Mouse (Mus musculus): ENCODE data around the gene Ctdsp2. TPM values are rescaled to one million over a fixed set of nuclear protein-coding genes. Genes with fewer than 3 reads are reported as not detected.

Ctdsp2 gene
- polyA plus RNA-seq, 1 experiment from 2014 or later, result 112 TPM

DNA sequence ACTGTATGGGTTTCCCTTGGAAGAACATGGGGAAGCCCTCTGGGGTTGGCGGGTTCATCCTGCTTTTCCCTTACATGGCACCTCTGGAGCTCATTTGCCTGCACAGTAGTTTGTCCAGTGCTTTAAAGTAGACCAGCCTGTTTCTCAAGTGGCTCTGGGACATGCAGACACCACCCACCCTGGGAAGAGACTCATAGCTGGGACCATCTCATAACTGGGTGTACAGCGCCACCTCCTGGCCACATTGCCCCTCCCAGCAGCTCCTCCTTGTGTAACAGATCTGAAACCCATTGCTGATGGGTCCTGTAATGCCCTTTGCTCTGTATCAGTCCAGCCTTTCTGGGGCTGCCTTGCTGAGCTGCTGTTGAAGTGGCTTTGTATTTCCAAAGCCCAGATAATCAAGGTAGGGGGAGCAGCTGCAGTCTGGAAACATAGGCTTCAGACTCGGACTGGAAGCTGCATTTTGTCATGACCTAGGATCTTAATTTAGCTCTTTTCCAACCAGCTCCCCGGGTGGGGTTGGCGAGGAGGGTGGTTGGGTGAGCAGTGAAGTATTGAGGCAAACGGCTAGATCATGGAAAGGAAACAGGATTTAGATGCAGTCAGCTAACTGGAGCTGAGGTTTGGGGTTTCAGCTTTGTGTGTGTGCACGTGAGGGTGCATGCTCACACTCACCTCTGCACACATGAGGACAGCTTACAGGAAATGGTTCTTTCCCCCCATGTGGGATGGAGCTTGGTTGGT is 12.0 kb downstream of the Ctdsp2 start:
- H3K4me1 ChIP-seq (ENCODE audit: control insufficient read depth, insufficient read depth, low read length), result peaks cover 34% of the 10 kb centered on the region
- 59% methylated on average over 7 of the region's 7 CpGs for WGBS
- no peak overlapping the region for H3K4me3 ChIP-seq (ENCODE audit: low read length)
- H3K36me3 ChIP-seq (ENCODE audit: control insufficient read depth, insufficient read depth, low read length), result peaks cover 47% of the 10 kb centered on the region
- no peak overlapping the region for H3K27ac ChIP-seq (ENCODE audit: low read depth, low read length)
- peak; percentile 71 for ATAC-seq (ENCODE audit: low FRiP score, low TSS enrichment)
- no peak overlapping the region for H3K9ac ChIP-seq (ENCODE audit: low read depth, low read length)
- H3K27me3 ChIP-seq (ENCODE audit: control insufficient read depth, insufficient read depth, low read length), result no peaks in the 10 kb centered on the region
- H3K4me2 ChIP-seq (replicated peaks; ENCODE audit: low read depth, low read length), result no peak overlapping the region
- H3K9me3 ChIP-seq (ENCODE audit: control insufficient read depth, low read length), result no peaks in the 10 kb centered on the region

DNA sequence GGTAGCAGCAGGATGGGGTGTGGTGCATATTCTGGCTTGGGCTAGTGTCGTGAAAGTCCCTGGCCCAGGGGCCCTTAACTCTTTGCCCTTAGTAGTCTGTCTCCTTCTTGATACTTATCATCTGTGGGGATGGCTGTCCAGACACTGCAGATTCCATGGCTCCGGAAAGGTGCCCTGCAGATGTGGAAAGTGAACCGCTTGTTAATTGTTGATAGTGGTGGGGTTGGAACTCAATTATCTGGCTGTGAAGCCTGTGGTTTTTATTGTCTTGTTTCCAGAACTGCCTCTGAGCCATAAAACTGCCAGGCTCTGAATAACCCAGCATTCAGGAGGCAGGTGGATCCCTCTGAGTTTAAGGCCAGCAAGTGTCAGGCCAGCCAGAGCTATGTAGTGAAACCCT is 13.2 kb downstream of the Ctdsp2 start:
- Histone ChIP-seq H3K27me3 (ENCODE audit: control insufficient read depth, insufficient read depth, low read length) (no peaks in the 10 kb centered on the region), H3K4me1 (ENCODE audit: control insufficient read depth, insufficient read depth, low read length) (peaks cover 23% of the 10 kb centered on the region), H3K36me3 (ENCODE audit: control insufficient read depth, insufficient read depth, low read length) (peaks cover 55% of the 10 kb centered on the region), H3K4me3 (ENCODE audit: low read length) (no peak overlapping the region), H3K27ac (ENCODE audit: low read depth, low read length) (no peak overlapping the region), H3K4me2 (replicated peaks; ENCODE audit: low read depth, low read length) (no peak overlapping the region), H3K9me3 (ENCODE audit: control insufficient read depth, low read length) (no peaks in the 10 kb centered on the region), H3K9ac (ENCODE audit: low read depth, low read length) (no peak overlapping the region)
- ATAC-seq (ENCODE audit: low FRiP score, low TSS enrichment), result no peak
- WGBS, result 58% methylated on average over 3 of the region's 3 CpGs

DNA sequence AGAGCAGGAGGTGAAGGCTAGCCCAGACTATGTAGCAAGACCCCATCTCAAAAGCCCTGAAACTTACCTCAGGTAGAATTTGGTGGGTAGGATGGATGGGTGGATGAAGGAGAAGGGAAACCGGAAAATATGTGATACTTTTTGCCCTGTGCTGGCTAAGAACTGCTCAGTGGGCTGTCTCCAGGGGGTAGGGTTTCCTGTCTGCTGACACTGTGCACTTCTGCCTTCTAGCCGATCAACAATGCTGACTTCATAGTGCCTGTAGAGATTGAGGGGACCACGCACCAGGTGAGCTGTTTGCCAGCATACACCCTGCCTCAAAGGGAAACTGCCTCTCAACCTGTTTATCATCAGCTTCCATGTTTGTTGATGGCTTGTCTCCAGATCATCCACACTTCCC is 15.1 kb downstream of the Ctdsp2 start:
- 84% methylated on average over 3 of the region's 3 CpGs for whole genome bisulfite sequencing
- H3K27me3 ChIP-seq (ENCODE audit: control insufficient read depth, insufficient read depth, low read length), result no peaks in the 10 kb centered on the region

DNA sequence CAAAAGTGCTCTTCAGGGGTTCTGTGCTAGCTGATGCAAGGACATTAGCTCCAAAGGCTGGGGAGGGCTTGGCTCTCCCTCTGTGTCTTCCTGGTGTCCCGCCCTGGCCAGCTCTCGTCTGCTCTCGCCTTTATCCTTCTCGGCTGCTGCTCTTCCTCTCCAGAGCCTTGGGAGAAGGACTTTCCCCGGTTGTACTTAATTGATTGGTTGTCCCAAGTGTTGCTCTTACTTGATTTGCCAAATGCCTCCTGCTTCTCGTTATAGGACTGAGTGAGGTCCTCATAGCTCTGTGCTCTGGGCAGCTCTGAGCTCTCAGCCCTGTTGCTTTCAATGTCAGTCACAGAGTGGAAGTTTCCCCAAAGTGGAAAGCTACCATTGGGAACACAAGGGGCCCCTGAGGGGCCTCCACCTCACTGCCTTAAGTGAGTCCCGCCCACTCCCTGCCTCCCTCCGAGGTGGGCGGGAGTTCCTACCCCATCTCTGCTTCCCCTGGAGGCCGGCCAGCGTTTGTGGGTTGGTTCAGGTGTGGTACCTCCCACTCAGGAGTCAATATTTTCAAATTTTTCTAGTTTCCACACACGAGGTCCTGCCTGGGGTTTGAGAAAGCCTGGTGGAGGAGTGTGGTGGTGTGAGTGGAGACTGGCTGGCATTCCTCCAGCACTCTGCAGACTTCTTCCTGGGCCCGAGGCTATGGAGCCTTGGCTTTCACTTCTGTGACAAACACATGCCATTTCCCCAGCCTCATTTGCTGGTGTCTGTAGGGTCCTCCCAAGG is 19.0 kb downstream of the Ctdsp2 start:
- 72% methylated on average over 13 of the region's 13 CpGs for WGBS
- no peak overlapping the region for H3K27ac ChIP-seq (ENCODE audit: low read depth, low read length)
- H3K4me3 ChIP-seq (ENCODE audit: low read length), result no peak overlapping the region
- no peak overlapping the region for H3K9ac ChIP-seq (ENCODE audit: low read depth, low read length)
- H3K9me3 ChIP-seq (ENCODE audit: control insufficient read depth, low read length), result no peaks in the 10 kb centered on the region
- no peaks in the 10 kb centered on the region for H3K27me3 ChIP-seq (ENCODE audit: control insufficient read depth, insufficient read depth, low read length)
- no peak for ATAC-seq (ENCODE audit: low FRiP score, low TSS enrichment)
- H3K4me2 ChIP-seq (replicated peaks; ENCODE audit: low read depth, low read length), result no peak overlapping the region
- peaks cover 63% of the 10 kb centered on the region for H3K36me3 ChIP-seq (ENCODE audit: control insufficient read depth, insufficient read depth, low read length)
- H3K4me1 ChIP-seq (ENCODE audit: control insufficient read depth, insufficient read depth, low read length), result no peaks in the 10 kb centered on the region

More for the DNA sequence above, 15.1 kb downstream of the Ctdsp2 start:
- H3K4me3 ChIP-seq (ENCODE audit: low read length), result no peak overlapping the region
- no peaks in the 10 kb centered on the region for H3K9me3 ChIP-seq (ENCODE audit: control insufficient read depth, low read length)
- ATAC-seq (ENCODE audit: low FRiP score, low TSS enrichment), result no peak
- no peak overlapping the region for H3K27ac ChIP-seq (ENCODE audit: low read depth, low read length)
- H3K9ac ChIP-seq (ENCODE audit: low read depth, low read length), result no peak overlapping the region
- no peak overlapping the region for H3K4me2 ChIP-seq (replicated peaks; ENCODE audit: low read depth, low read length)
- H3K4me1 ChIP-seq (ENCODE audit: control insufficient read depth, insufficient read depth, low read length), result 0 out of 2 replicates have a peak, but pooled peaks cover 4% of the 10 kb centered on the region
- peaks cover 70% of the 10 kb centered on the region for H3K36me3 ChIP-seq (ENCODE audit: control insufficient read depth, insufficient read depth, low read length)

DNA sequence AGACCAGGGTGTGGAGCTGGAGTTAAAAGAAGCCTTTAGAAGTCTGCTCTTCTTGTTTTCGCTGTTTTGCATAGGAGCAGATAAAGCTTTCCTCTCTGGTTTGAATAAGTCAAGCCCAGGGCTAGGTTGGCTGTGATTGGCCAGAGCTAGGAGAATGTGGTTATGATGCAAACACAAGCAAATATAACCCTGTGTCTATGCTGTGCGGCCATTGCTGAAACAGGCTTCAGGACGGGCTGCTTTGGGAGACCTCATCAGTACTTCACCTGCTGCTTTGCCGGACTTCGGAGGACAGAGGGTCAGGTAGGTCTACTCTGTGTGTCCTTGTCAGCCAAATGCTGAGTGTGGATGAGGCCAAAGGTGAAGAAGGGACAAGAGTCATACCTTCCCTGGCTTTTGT is 22.0 kb downstream of the Ctdsp2 start, which contains the start of gene Avil:
TSS of gene Avil (plus strand) at position 181 of the 400 bp plus-strand sequence.
- ATAC-seq (ENCODE audit: low FRiP score, low TSS enrichment), result peak; percentile 39; the same call in 1 of the 2 replicates
- Histone ChIP-seq H3K36me3 (ENCODE audit: control insufficient read depth, insufficient read depth, low read length) (peaks cover 33% of the 10 kb centered on the region), H3K4me2 (replicated peaks; ENCODE audit: low read depth, low read length) (no peak within 1 kb of the TSS), H3K4me1 (ENCODE audit: control insufficient read depth, insufficient read depth, low read length) (no peaks in the 10 kb centered on the region), H3K27ac (ENCODE audit: low read depth, low read length) (no peak within 1 kb of the TSS), H3K9ac (ENCODE audit: low read depth, low read length) (no peak within 1 kb of the TSS), H3K9me3 (ENCODE audit: control insufficient read depth, low read length) (no peaks in the 10 kb centered on the region), H3K4me3 (ENCODE audit: low read length) (no peak within 1 kb of the TSS), H3K27me3 (ENCODE audit: control insufficient read depth, insufficient read depth, low read length) (no peaks in the 10 kb centered on the region)
- 89% methylated on average over 5 of the region's 5 CpGs for WGBS

DNA sequence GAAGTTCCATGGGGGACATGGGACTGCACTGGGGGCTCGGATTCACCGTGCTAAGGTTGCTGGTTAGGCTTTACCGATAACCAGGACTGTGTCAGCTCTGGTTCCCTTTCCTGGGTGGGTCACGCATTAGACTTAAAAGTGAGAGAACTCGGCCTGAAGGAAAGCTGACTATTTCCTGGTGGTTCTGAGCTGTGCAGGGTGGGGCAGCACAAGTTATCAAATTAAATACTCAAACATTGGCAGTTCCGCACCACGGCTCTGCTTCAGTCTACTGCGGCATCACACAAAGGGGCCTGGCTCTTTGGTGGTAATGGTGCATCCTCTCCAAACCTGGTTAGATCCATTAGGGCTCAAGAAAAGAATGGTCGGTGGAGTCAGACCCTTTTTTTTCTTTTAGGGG is 22.8 kb downstream of the Ctdsp2 start:
- WGBS, result 85% methylated on average over 9 of the region's 9 CpGs

DNA sequence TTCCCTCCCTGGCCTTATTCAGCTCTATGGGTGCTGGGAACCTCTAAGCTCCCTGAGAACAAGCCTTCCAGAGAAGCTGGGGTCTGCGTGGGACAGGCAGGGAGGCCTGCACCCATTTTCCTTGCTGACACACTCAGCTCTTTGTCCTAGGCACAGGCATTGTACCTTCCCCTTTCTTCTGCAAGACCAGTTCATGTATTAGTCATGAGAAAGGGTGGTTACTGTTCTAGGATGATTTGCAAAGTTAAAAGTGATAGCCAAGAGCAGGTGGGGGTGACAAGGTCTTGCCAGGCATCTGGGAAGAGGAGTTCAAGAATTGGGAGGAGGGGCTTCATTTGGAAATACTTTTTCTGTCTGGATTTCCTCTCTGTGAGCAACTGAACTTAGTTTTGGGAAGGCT is 23.5 kb downstream of the Ctdsp2 start:
- Histone ChIP-seq H3K36me3 (ENCODE audit: control insufficient read depth, insufficient read depth, low read length) (peaks cover 26% of the 10 kb centered on the region), H3K4me1 (ENCODE audit: control insufficient read depth, insufficient read depth, low read length) (no peaks in the 10 kb centered on the region), H3K4me3 (ENCODE audit: low read length) (no peak overlapping the region), H3K4me2 (replicated peaks; ENCODE audit: low read depth, low read length) (no peak overlapping the region), H3K9me3 (ENCODE audit: control insufficient read depth, low read length) (no peaks in the 10 kb centered on the region), H3K9ac (ENCODE audit: low read depth, low read length) (no peak overlapping the region), H3K27me3 (ENCODE audit: control insufficient read depth, insufficient read depth, low read length) (no peaks in the 10 kb centered on the region), H3K27ac (ENCODE audit: low read depth, low read length) (no peak overlapping the region)
- ATAC-seq (ENCODE audit: low FRiP score, low TSS enrichment), result no peak
- WGBS, result 83% methylated on average over 1 of the region's 1 CpGs

More for the DNA sequence above, 22.8 kb downstream of the Ctdsp2 start:
- no peak overlapping the region for H3K27ac ChIP-seq (ENCODE audit: low read depth, low read length)
- H3K27me3 ChIP-seq (ENCODE audit: control insufficient read depth, insufficient read depth, low read length), result no peaks in the 10 kb centered on the region
- H3K9me3 ChIP-seq (ENCODE audit: control insufficient read depth, low read length), result no peaks in the 10 kb centered on the region
- no peak overlapping the region for H3K9ac ChIP-seq (ENCODE audit: low read depth, low read length)
- no peak overlapping the region for H3K4me2 ChIP-seq (replicated peaks; ENCODE audit: low read depth, low read length)
- H3K36me3 ChIP-seq (ENCODE audit: control insufficient read depth, insufficient read depth, low read length), result peaks cover 26% of the 10 kb centered on the region
- no peak for ATAC-seq (ENCODE audit: low FRiP score, low TSS enrichment)
- H3K4me1 ChIP-seq (ENCODE audit: control insufficient read depth, insufficient read depth, low read length), result no peaks in the 10 kb centered on the region
- no peak overlapping the region for H3K4me3 ChIP-seq (ENCODE audit: low read length)

DNA sequence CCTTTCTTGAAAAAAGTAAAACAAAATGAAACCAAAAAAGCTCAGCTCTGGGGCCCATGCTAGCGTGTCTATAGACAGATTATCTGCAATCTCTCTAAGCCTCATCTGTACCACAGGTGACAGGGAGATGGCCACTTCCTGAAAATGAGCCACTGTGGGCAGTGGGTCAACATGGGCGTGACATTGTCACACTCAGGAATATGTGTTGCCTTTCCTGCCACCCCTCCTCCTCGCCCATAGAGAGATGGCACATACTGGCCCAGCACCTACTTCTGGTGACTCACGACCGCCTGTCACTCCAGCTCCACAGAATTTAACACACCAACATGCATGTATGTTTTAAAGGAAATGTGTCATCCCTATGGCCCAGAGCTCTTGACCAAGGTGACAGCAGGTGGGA is 24.2 kb downstream of the Ctdsp2 start:
- Histone ChIP-seq H3K27me3 (ENCODE audit: control insufficient read depth, insufficient read depth, low read length) (no peaks in the 10 kb centered on the region), H3K4me3 (ENCODE audit: low read length) (no peak overlapping the region), H3K4me1 (ENCODE audit: control insufficient read depth, insufficient read depth, low read length) (no peaks in the 10 kb centered on the region), H3K9me3 (ENCODE audit: control insufficient read depth, low read length) (no peaks in the 10 kb centered on the region), H3K36me3 (ENCODE audit: control insufficient read depth, insufficient read depth, low read length) (peaks cover 19% of the 10 kb centered on the region), H3K9ac (ENCODE audit: low read depth, low read length) (no peak overlapping the region), H3K4me2 (replicated peaks; ENCODE audit: low read depth, low read length) (no peak overlapping the region), H3K27ac (ENCODE audit: low read depth, low read length) (no peak overlapping the region)
- ATAC-seq (ENCODE audit: low FRiP score, low TSS enrichment), result no peak
- WGBS, result 91% methylated on average over 5 of the region's 5 CpGs

DNA sequence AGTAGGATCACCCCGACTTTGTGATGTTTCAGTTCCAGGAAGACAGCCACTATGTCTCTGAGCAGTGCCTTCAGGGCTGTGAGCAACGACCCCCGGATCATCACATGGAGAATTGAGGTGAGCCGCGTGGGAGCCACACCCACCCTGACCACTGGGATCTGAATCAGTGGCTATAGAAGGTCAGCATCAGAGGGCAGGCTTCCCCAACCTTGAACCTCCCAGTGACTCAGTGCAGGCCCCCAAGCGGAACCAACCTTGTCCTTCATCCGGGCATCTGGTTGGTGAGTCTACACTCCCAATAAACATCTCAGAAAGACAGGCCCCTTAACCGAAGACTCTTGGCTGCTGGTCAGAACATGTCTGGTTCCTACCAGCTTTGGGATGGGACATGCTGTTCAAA is 24.8 kb downstream of the Ctdsp2 start:
- WGBS, result 83% methylated on average over 8 of the region's 8 CpGs
- H3K4me3 ChIP-seq (ENCODE audit: low read length), result no peak overlapping the region

More for the DNA sequence above, 24.8 kb downstream of the Ctdsp2 start:
- Histone ChIP-seq H3K36me3 (ENCODE audit: control insufficient read depth, insufficient read depth, low read length) (peaks cover 14% of the 10 kb centered on the region), H3K4me2 (replicated peaks; ENCODE audit: low read depth, low read length) (no peak overlapping the region), H3K27me3 (ENCODE audit: control insufficient read depth, insufficient read depth, low read length) (no peaks in the 10 kb centered on the region), H3K9ac (ENCODE audit: low read depth, low read length) (no peak overlapping the region), H3K27ac (ENCODE audit: low read depth, low read length) (no peak overlapping the region), H3K4me1 (ENCODE audit: control insufficient read depth, insufficient read depth, low read length) (no peaks in the 10 kb centered on the region), H3K9me3 (ENCODE audit: control insufficient read depth, low read length) (no peaks in the 10 kb centered on the region)
- no peak for ATAC-seq (ENCODE audit: low FRiP score, low TSS enrichment)
